In genomic region chr6:96165403-96165802, GRCm38 (mm10) we compare ENCODE assay signal across 16 mouse cellular contexts. TPM values are rescaled to one million over a fixed set of nuclear protein-coding genes. Genes with fewer than 3 reads are reported as not detected.
DNase-seq lines count a peak whose midpoint lies in the region; TF ChIP-seq lines count a peak whose summit lies in the region.
"Had no signal": no experiment of that assay in that cellular context is flagged by ENCODE, and none has a peak within 500 bp of the region (broad histone marks: within the 10 kb centered on the region; RNA-seq: fewer than 3 reads in every experiment).

No protein-coding gene starts in this region.

- peak; percentile 3 for DNase-seq in gastrocnemius, adult 18-20 months (ENCODE audit: low spot score)
- no peak for DNase-seq in gastrocnemius, postnatal 25 days
- DNase-seq in left cerebral cortex, adult 2 months (ENCODE audit: extremely low spot score in 1 of 2, low spot score in 2 of 2): peak in 1 of 2 experiments; percentile 24
- no peak for DNase-seq in left cerebral cortex, adult 9 months (ENCODE audit: low spot score in 2 of 2)
- peak; percentile 5 for DNase-seq in urinary bladder, postnatal 14 days (ENCODE audit: low spot score)
- no peak for DNase-seq in urinary bladder, adult 2 months (ENCODE audit: low spot score)
- DNase-seq in spleen, postnatal 36 days (ENCODE audit: low spot score in 2 of 2): no peak
- DNase-seq: kidney, adult 8-10 months had no signal

- 0 out of 2 replicates have a peak overlapping the region, but pooled peaks have one; percentile 1 for H3K4me3 ChIP-seq in left cerebral cortex, adult 2 months
- H3K4me3 ChIP-seq: erythroblast, embryonic 14.5 days; heart, embryonic 15.5 days; limb, embryonic 13.5 days; lung, embryonic 15.5 days; midbrain, embryonic 12.5 days had no signal

- TF ChIP-seq CTCF in left cerebral cortex, adult 2 months (IDR thresholded peaks at IDR 0.05): no peak

- intact Hi-C loops in left cerebral cortex, adult 2 months (cut with DNase I): no loop called here

- H3K27ac ChIP-seq in left cerebral cortex, adult 2 months: no peak overlapping the region
- H3K27ac ChIP-seq: heart, embryonic 15.5 days; limb, embryonic 13.5 days; lung, embryonic 15.5 days; midbrain, embryonic 12.5 days had no signal

RNA-seq across cellular contexts. Expression of gene 1700123L14Rik, which starts 0.6 kb away (rescaled TPM):
- not detected for total RNA-seq in gastrocnemius, adult 18-20 months (2021)
- not detected for total RNA-seq in gastrocnemius, postnatal 25 days (2021)
- not detected for total RNA-seq in left cerebral cortex, adult 2 months (2021)
- polyA plus RNA-seq in urinary bladder, adult 2 months (2012; rRNA removed): 0.06 TPM in 1 of 2 replicates, not detected in the other
- polyA plus RNA-seq: CD4-positive, CD25-positive, alpha-beta regulatory T cell, adult 4 months; erythroblast, embryonic 14.5 days; frontal cortex, adult 2 months; heart, embryonic 15.5 days; hindbrain, embryonic 16.5 days; lung, embryonic 15.5 days; midbrain, embryonic 12.5 days had no signal

RNA-seq across cellular contexts. Expression of gene Fam19a1, which starts 52.4 kb away (rescaled TPM):
- not detected for total RNA-seq in gastrocnemius, adult 18-20 months (2021)
- total RNA-seq in gastrocnemius, postnatal 25 days (2021): not detected
- 10 to 100 TPM; 70.4 to 80.2 TPM for total RNA-seq in left cerebral cortex, adult 2 months (2021)
- polyA plus RNA-seq in urinary bladder, adult 2 months (2012; rRNA removed): 0.04 and 0.18 TPM in 2 replicates
- polyA plus RNA-seq: erythroblast, embryonic 14.5 days had no signal

Comparison
In these comparisons a context has a peak if more than half of its experiments do, and no peak if none do; other contexts are left out.
1. DNase-seq: peak in gastrocnemius, adult 18-20 months (single experiment) and urinary bladder, postnatal 14 days (single experiment); none in gastrocnemius, postnatal 25 days (single experiment), left cerebral cortex, adult 9 months (0 of 2), urinary bladder, adult 2 months (single experiment) and spleen, postnatal 36 days (0 of 2).
2. RNA of gene Fam19a1, which starts 52.4 kb away (total RNA-seq): 70.4 to 80.2 TPM in left cerebral cortex, adult 2 months; not detected in gastrocnemius, postnatal 25 days and not detected in gastrocnemius, adult 18-20 months; every median in the first group is over 10 times any median in the second.